Mouse (Mus musculus) spleen, postnatal 36 days (tissue): ENCODE results near the gene Dis3l.
"Not testable (repeated sequence)": the region's sequence is repeated elsewhere in the genome, so short reads cannot be mapped to it uniquely, and the experiment has no call there.

Experiments used
- DNase-seq, 2 experiments: peaks; one replicate each; pipeline ENCODE4 v3.0.0; 2022; ENCODE audit warnings: low spot score in 2 of 2, mixed read lengths in 1 of 2

Gene Dis3l

GRCm38 (mm10) chr9:64316986-64317385 lies 24.1 kb downstream of the Dis3l start:
- no peak for DNase-seq

DNA sequence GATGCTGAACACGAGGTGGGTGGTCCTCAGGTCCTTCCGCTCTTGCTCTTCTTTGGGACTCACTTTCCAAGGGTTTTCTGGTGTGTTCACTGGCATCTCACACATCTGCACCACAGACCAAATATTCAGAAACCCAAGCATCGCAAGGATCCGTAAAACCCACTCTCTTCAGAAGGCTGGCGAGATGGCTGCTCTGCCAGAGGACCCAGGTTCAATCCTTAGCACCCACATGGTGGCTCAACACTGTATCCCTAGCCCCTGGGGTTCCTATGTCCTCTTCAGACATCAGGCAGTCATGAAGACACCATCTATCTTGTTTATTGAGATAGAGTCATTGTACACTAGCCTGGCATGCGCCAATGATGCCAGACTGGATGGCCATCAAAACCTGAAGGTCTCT lies 26.4 kb downstream of the Dis3l start:
- DNase-seq = no peak

GRCm38 (mm10) chr9:64312128-64312527 lies 29.0 kb downstream of the Dis3l start:
- no peak for DNase-seq

DNA sequence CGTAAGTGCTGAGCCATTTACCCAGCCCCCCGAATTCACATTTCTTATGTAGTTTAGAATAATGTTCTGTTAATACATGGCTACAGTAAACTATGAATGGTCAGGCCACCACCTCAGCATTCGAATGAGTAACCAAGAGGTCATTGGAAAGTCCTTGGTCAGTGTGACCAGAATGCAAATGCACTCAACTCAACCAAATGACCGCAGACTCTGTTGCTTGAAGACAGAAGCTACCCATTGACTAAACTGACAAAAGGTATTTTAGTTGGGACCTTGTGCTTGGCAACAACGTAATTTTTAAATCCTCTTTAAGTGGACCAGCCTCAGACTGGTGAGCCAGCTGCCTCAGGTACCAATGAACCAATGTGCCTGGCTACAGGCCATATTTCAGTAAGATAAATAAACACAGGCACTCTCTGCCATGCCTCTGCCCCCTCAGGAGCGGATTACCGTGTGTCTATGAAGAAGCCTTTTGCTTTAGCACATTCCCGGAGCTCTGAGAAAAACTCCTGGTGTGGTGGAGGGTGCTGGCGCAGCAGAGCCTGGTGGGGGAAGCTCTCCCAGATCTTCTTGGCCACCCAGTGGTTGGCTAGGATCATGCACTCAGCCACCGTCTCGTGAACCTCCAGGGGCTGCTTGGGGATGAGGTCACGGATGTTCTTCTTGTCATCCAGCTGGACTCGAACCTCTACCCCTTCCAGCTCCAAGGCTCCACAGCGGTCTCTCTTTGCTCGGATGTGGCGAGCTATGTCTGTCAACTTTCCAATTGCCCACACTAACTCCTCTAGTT lies 29.9 kb downstream of the Dis3l start:
- no peak for DNase-seq

- no peak for DNase-seq
These were observed 34.4 kb downstream of the Dis3l start for GRCm38 (mm10) chr9:64306476-64307312.

- not testable (repeated sequence) for DNase-seq
These were observed 38.0 kb downstream of the Dis3l start for GRCm38 (mm10) chr9:64303086-64303485.

DNA sequence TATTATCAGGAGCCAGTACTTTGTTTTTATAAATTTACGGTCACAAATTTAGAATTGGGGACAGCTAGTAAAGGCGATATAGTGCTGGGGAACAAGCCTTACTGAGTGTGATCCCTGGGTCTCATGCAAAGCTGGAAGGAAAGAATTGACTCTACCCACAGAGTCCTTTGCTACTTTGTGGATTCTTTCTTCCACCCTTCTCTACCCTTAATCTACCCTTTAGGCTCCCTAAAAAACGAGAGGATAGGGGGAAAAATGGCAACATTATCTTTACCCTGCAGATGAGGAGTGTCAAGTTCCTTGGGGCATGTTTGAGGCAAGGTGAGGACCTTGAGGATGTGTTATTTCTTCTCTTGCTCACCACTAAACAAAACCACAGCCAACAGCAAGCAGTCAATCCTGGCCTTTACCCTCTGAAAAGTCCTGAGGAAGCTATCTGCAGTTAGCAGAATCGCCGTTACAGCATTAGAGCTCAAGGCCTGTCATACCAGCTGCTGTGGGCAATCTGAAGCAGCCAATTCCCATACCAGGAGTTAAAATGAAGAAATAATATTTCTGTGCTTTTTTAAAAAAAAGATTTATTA lies 58.6 kb downstream of the Dis3l start:
- DNase-seq = no peak

DNA sequence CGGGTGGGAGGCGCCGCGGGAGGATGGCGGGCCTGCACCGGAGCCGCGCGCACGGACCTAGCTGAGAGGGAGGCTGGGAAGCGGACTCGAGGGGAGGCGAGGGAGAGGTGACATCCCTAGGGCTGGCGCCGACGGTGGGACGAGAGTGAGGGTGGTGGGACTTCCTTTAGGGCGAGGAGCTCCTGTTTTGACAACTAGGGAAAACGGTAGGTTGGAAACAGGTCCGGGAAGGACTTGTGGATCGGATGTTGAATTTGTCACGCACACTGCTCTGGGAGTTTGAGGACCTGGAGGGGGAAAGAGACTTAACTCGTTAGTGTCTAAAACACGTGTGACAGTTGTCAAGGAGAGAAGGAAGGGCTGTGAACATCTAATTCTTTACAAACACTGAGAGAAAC lies 59.3 kb downstream of the Dis3l start:
- no peak for DNase-seq

- peak; percentile 93 to 95 for DNase-seq
These were observed 59.8 kb downstream of the Dis3l start, which contains the start of gene Tipin for GRCm38 (mm10) chr9:64281105-64281780. Gene Tipin, plus strand, starts transcription at chr9:64281581.

GRCm38 (mm10) chr9:64278665-64279310 lies 62.3 kb downstream of the Dis3l start:
- no peak for DNase-seq

DNA sequence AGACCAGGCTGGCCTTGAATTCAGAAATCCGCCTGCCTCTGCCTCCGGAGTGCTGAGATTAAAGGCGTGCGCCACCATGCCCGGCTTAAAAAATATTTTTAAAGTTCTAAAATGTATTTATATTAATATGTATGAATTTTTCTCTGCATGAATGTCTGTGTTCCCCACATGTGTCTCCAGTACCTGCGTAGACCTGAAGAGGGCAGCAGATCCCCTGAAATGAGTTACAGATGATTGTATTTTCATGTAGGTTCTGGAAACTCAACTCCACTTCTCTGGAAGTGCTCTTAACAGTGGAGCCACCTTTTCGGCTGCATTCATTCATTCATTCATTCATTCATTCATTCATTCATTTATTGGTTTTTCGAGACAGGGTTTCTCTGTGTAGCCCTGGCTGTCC lies 63.4 kb downstream of the Dis3l start:
- DNase-seq = peak; percentile 47 to 65

DNA sequence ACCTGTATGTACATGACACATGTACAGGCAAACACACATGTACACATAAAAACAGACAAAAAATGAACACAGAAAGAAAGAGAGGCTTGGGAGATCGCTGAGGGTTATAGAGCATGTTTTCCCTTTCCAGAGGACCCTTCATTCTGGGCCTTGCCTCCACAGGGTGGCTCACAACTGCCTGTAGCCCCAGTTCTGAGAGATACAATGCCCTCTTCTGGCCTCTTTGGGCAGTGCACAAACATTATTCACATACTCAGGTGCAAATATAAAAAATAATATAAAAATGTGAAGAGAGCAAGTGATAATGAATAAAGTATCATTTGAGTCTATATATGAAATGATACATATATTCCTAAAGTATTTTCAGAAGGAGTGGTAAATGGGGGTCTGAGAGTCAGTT lies 66.2 kb downstream of the Dis3l start:
- DNase-seq = no peak

DNA sequence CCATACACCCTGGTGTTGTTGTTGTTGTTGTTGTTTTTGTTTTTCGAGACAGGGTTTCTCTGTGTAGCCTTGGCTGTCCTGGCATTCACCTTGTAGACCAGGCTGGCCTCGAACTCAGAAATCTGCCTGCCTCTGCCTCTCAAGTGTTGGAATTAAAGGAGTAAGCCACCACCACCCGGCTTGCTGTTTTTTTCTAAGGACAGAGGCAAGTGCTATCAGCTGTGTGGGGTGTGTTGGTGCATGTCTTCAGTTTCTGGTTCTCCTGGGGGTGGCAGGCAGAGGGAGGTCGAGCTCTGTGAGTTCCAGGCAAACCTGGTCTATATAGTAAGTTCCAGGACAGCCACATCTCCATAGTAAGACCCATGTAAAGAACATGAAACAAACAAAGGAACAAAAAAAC lies 66.8 kb downstream of the Dis3l start:
- DNase-seq = no peak

DNA sequence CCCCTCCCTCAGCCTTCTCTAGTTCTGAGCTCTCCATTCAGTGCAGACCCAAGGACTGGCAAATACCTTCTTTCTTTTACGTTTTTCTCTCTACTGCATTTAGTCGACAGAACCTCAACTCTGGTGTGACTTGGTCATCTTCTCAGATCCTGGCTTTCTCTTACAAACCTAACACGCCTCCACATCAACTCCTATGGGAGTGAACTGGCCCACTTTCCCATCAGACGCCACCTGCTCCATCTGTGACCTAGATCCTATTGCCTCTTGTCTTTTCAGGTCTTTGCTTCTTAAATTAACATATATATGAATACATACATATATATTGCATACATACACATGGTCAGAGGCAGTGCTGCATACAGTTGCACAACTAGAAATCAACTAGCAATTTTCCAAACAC lies 67.3 kb downstream of the Dis3l start:
- no peak for DNase-seq

DNA sequence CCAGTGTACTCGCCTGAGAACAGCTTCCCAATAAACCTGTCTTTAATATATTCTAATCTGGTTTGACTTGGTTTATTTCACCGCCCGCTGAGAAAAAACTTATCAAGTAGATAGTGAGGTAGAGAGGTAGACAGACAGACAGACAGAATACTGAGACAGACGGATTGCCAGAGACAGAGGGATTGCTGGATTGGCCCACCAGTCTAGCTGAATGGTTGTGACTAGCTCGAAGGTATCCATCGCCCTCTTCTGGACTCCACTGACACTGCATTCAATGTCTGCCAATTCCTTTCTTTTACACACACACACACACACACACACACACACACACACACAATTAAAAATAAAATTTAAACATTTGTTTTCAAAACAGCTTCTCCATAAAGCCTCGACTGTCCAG lies 68.5 kb downstream of the Dis3l start:
- DNase-seq = peak in 1 of 2 experiments; percentile 15

DNA sequence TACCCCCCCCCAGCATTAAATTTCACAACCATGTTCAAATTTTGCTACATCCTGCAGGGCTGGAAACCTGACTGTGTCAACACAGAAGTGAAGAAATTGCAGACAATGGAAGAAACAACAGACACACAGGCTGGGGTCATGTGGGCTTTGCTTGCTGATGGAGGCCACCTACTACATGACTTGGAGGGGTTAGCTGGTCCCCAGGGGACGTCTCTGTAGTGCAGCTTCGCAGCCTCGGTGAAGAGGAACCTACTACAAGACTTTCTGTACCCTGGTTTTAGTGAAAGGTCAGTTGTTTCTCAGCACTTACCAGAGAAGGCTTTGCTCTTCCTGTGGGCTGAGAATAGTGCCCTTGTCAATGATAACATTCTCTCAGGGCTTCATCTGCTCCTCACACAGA lies 69.8 kb downstream of the Dis3l start:
- DNase-seq = peak in 1 of 2 experiments; percentile 18

DNA sequence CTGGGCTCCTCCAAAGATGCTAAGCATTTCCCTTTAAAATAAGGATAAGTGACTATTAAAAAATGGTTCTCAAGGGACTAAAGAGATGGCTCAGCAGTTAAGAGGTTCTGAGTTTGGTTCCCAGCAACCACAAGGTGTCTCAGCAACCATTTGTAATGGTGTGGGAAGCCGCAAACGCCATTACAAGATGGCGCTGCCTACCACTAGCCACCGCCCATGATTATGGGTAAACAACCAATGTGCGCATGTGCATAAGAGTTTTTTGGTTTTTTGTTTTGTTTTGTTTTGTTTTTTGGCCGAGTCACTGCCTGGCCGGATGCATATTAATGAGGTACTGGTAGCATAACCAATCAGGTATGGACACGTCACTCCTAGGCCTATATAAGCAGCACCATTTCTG lies 72.3 kb downstream of the Dis3l start:
- DNase-seq = not testable (repeated sequence)

DNA sequence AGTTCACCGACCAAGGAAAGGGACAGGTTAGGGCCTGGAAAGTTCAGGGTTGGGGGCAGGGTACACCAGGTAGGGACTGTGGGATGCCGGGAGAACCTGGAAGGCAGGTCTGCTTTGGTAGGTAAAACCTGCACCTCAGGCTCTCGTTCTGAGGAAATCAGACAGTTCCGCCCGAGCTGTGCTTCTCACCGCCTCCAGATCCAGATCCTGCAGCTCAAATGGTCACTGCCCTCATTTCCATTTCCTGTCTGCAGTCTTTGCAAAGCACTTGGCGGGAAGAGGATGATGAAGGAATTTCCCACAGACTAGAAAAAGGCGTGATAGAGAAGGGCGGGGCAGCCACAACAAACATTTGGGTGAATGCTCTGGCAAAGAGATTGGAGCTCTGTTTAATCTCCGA lies 72.9 kb downstream of the Dis3l start:
- no peak for DNase-seq

- DNase-seq = no peak
These were observed 73.9 kb downstream of the Dis3l start for GRCm38 (mm10) chr9:64267231-64267630.

DNA sequence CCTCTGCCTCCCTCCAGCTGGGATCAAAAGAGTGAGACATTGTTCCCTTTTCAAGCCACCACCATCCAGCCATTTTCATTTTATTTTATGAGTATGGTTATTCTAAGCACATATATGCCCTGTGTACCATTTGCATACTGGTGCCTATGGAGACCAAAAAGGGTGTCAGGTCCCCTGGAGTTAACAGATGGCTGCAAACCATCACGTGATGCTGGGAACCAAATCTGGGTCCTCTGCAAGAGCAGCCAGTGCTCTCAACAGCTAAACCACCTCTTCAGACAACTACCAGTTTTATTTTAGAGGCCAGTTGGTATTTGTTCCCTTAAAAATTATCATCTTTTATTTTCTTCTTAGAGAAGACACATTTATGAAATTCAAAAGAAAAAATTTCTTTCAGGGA lies 76.3 kb downstream of the Dis3l start:
- no peak for DNase-seq

- no peak for DNase-seq
These were observed 80.1 kb downstream of the Dis3l start for GRCm38 (mm10) chr9:64261023-64261422.
